Mouse (Mus musculus) erythroblast, embryonic 14.5 days (primary cell): Measurements from ENCODE around the gene Spon1.

Experiments used
- GATA1 ChIP-seq: IDR thresholded peaks from 2 replicates; pipeline ENCODE4 v1.6.1; 2012; ENCODE audit warnings: low read length, inconsistent platforms, mixed read lengths
- TAL1 ChIP-seq: IDR thresholded peaks from 3 replicates; pipeline ENCODE4 v1.6.1; 2012; ENCODE audit warnings: low read length, inconsistent platforms, mixed read lengths

DNA sequence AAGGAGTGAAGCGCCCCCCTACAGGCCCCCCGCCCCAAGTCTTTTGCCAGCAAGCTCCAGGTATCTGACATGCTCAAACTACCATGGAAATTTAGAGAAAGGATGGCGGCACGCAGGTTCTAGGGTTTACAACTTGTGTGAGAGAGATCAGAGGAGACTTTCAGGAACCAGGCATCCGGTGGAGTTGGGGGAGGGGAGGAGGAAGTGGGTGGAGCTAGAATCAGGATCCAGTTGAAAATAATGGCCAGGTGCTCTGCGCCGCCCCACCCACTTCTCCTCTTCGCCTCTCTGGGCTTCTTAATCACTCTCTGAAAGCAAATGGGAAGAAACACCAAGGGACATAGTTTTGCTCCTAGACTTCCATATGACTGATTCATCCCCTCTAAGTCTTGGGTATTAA lies 7.6 kb downstream of the Spon1 start:
- TF ChIP-seq TAL1 (no peak), GATA1 (no peak)
